14 mouse cellular contexts compared by ENCODE assay signal in genomic region chr6:146343671-146344384, GRCm38 (mm10).
DNase-seq lines count a peak whose midpoint lies in the region; ATAC-seq and TF ChIP-seq lines count a peak whose summit lies in the region.
"Had no signal": no experiment of that assay in that cellular context is flagged by ENCODE, and none has a peak within 500 bp of the region (broad histone marks: within the 10 kb centered on the region; RNA-seq: fewer than 3 reads in every experiment).

No protein-coding gene starts in this region.

- H3K4me1 ChIP-seq in heart, embryonic 13.5 days: peaks cover 19% of the 10 kb centered on the region
- peaks cover 17% of the 10 kb centered on the region for H3K4me1 ChIP-seq in neural tube, embryonic 13.5 days (replicated peaks)
- no peaks in the 10 kb centered on the region for H3K4me1 ChIP-seq in lung, adult 2 months (ENCODE audit: control insufficient read depth, insufficient read depth, low read length)

- DNase-seq in heart, postnatal 14 days: no peak
- DNase-seq in neural tube, embryonic 10.5 days (ENCODE audit: extremely low spot score, low spot score): no peak
- peak; percentile 13 for DNase-seq in gonadal fat pad, adult 2 months (ENCODE audit: low read depth)
- DNase-seq in Muller cell, postnatal 12 days (ENCODE audit: inconsistent ontology term): no peak
- DNase-seq in layer of hippocampus, postnatal 14 days (ENCODE audit: low spot score in 2 of 2): no peak
- DNase-seq in lung, adult 2 months: no peak
- DNase-seq: gastrocnemius, postnatal 14 days had no signal

- no peak for ATAC-seq in heart, embryonic 13.5 days (ENCODE audit: extremely low read depth, insufficient number of reproducible peaks, low FRiP score, low TSS enrichment)
- ATAC-seq in neural tube, embryonic 13.5 days (ENCODE audit: low read depth): no peak
- ATAC-seq: lung, postnatal 0 days had no signal

- no peak for TF ChIP-seq POLR2A in lung, adult 2 months (IDR thresholded peaks at IDR 0.05; ENCODE audit: borderline replicate concordance, extremely low read depth, low read depth, low read length)

- 51% methylated on average over 10 of the region's 10 CpGs for WGBS in heart, embryonic 13.5 days
- 48% methylated on average over 10 of the region's 10 CpGs for WGBS in neural tube, embryonic 13.5 days
- WGBS in lung, adult 2 months: 76% methylated on average over 10 of the region's 10 CpGs

- 0 out of 2 replicates have a peak overlapping the region, but pooled peaks have one; percentile 1 for H3K27ac ChIP-seq in heart, embryonic 13.5 days (replicated peaks)
- H3K27ac ChIP-seq in neural tube, embryonic 13.5 days (replicated peaks): 0 out of 2 replicates have a peak overlapping the region, but pooled peaks have one; percentile 9

- H3K4me2 ChIP-seq in heart, embryonic 13.5 days: no peak overlapping the region
- no peak overlapping the region for H3K4me2 ChIP-seq in neural tube, embryonic 13.5 days
- H3K4me2 ChIP-seq: forebrain, embryonic 12.5 days; heart, embryonic 12.5 days; liver, embryonic 11.5 days had no signal

- H3K27me3 ChIP-seq in heart, embryonic 13.5 days (replicated peaks): no peaks in the 10 kb centered on the region
- H3K27me3 ChIP-seq in neural tube, embryonic 13.5 days: no peaks in the 10 kb centered on the region
- H3K27me3 ChIP-seq: forebrain, embryonic 12.5 days; heart, embryonic 12.5 days had no signal

- no peak overlapping the region for H3K4me3 ChIP-seq in heart, embryonic 13.5 days
- no peak overlapping the region for H3K4me3 ChIP-seq in neural tube, embryonic 13.5 days
- no peak overlapping the region for H3K4me3 ChIP-seq in lung, adult 2 months (replicated peaks; ENCODE audit: extremely low read depth, low read depth, low read length)
- H3K4me3 ChIP-seq: forebrain, embryonic 12.5 days; heart, embryonic 12.5 days had no signal

- intact Hi-C loops in heart, postnatal 14 days (cut with DNase I): no loop called here

- peak overlapping the region; percentile 10; the same call in 1 of the 2 replicates for H3K9ac ChIP-seq in heart, embryonic 13.5 days
- no peak overlapping the region for H3K9ac ChIP-seq in neural tube, embryonic 13.5 days
- H3K9ac ChIP-seq: forebrain, embryonic 12.5 days; heart, embryonic 12.5 days had no signal

- H3K9me3 ChIP-seq in heart, embryonic 13.5 days: no peaks in the 10 kb centered on the region
- no peaks in the 10 kb centered on the region for H3K9me3 ChIP-seq in neural tube, embryonic 13.5 days
- H3K9me3 ChIP-seq: forebrain, embryonic 12.5 days; G1E; heart, embryonic 12.5 days had no signal

- TF ChIP-seq CTCF in lung, adult 2 months (IDR thresholded peaks at IDR 0.05; ENCODE audit: insufficient read depth, low read length): no peak

- peaks cover 39% of the 10 kb centered on the region for H3K36me3 ChIP-seq in heart, embryonic 13.5 days
- no peaks in the 10 kb centered on the region for H3K36me3 ChIP-seq in neural tube, embryonic 13.5 days
- H3K36me3 ChIP-seq: forebrain, embryonic 12.5 days had no signal
